Mouse (Mus musculus) right cerebral cortex, postnatal 14 days (tissue): ENCODE results near the gene Hltf.
A peak's percentile ranks its signal among the peaks of the same experiment; 100 is the strongest.

ENCODE experiments used
- DNase-seq: peaks from one replicate; pipeline ENCODE4 v3.0.0; 2022

Hltf gene

GRCm38 (mm10) chr3:20150511-20150910 is 92.9 kb downstream of the Hltf start:
- DNase-seq, result no peak

- no peak for DNase-seq
Observed at GRCm38 (mm10) chr3:20151651-20152050, 94.0 kb downstream of the Hltf start.

GRCm38 (mm10) chr3:20154531-20155367 is 97.1 kb downstream of the Hltf start, which contains the start of gene Gyg:
Gene Gyg, minus strand, starts transcription at chr3:20155317.
- peak; percentile 55 for DNase-seq

- no peak for DNase-seq
Observed at GRCm38 (mm10) chr3:20155476-20155875, 97.9 kb downstream of the Hltf start.

GRCm38 (mm10) chr3:20167487-20167886 is 109.9 kb downstream of the Hltf start:
- DNase-seq, result no peak
